Mouse (Mus musculus): ENCODE results near the gene Zfp526. TPM values are rescaled to one million over a fixed set of nuclear protein-coding genes. Genes with fewer than 3 reads are reported as not detected.
A peak's percentile ranks its signal among the peaks of the same experiment; 100 is the strongest.

Gene Zfp526
- total and polyA plus RNA-seq, 3 experiments: 9.5 to 14.8 TPM; not detected in 1

DNA sequence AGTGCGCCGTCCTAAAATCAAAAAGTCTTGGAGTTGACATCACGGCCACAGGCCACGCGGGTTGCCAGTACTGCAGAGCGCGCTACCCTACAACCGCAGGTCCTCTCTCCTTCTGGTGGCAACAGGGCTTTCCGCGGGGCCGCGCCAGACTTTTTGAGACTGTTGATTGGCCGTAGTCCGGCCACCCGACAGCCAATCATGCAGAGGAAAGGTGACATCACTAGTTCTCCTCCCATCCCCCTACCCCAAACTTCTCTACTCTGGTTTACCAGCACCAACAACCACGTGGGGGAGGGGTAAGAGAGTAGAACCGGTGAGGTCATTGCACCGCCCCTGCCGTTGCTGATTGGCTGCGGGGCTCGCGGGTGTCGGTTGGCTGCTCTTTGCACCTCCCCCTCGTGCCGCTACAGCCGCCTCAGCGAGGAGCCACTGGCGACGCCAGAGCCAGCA is 46.1 kb downstream of the Zfp526 start, which contains the start of gene Cic (continued):
- no peak for TF ChIP-seq RAD21 (IDR thresholded peaks at IDR 0.05; ENCODE audit: low read depth, low read length)
- no peak for TF ChIP-seq CTCF (IDR thresholded peaks at IDR 0.05 in 2 of 3, conservative IDR thresholded peaks at IDR 0.05 in 1 of 3; ENCODE audit: control insufficient read depth in 1 of 3, insufficient read depth in 1 of 3, low read depth in 2 of 3, low read length in 3 of 3, poor library complexity in 1 of 3, severe bottlenecking in 1 of 3)
- no peak for TF ChIP-seq GABPA (IDR thresholded peaks at IDR 0.05; ENCODE audit: low read depth, low read length)
- TF ChIP-seq TCF12 (IDR thresholded peaks at IDR 0.05; ENCODE audit: low read depth, low read length): peak; percentile 46; the same call in 1 of the 2 replicates
- no peak for TF ChIP-seq SMC3 (IDR thresholded peaks at IDR 0.05; ENCODE audit: low read depth, low read length)
- no peak for TF ChIP-seq ZKSCAN1 (IDR thresholded peaks at IDR 0.05; ENCODE audit: low read depth, low read length)
- peak in 1 of 2 experiments; percentile 74; a peak in 2 of 4 replicates for TF ChIP-seq EP300 (IDR thresholded peaks at IDR 0.05; ENCODE audit: low read depth in 1 of 2, low read length in 2 of 2)
- TF ChIP-seq MYB (IDR thresholded peaks at IDR 0.05; ENCODE audit: low read depth, low read length): 0 out of 2 replicates have a peak, but pooled peaks have one; percentile 16
- no peak for TF ChIP-seq RCOR1 (IDR thresholded peaks at IDR 0.05; ENCODE audit: low read depth, low read length)
- TF ChIP-seq CHD1 (IDR thresholded peaks at IDR 0.05; ENCODE audit: low read depth, low read length): no peak
- no peak for TF ChIP-seq MAFK (IDR thresholded peaks at IDR 0.05; ENCODE audit: borderline replicate concordance, low read depth, low read length)
- peak; percentile 79 for TF ChIP-seq USF1 (IDR thresholded peaks at IDR 0.05; ENCODE audit: low read depth, low read length)
- no peak for TF ChIP-seq MEF2A (IDR thresholded peaks at IDR 0.05; ENCODE audit: extremely low read depth, insufficient replicate concordance, low read depth, low read length, poor library complexity, severe bottlenecking)
- peak; percentile 89 for TF ChIP-seq CHD2 (IDR thresholded peaks at IDR 0.05; ENCODE audit: low read length)
- no peak for TF ChIP-seq GATA1 (IDR thresholded peaks at IDR 0.05; ENCODE audit: low read depth, low read length)
- TF ChIP-seq MYC (IDR thresholded peaks at IDR 0.05; ENCODE audit: low read depth, low read length): peak; percentile 85; the same call in 1 of the 2 replicates
- peak; percentile 80 for TF ChIP-seq TBP (IDR thresholded peaks at IDR 0.05; ENCODE audit: low read depth, low read length)
- no peak for TF ChIP-seq TAL1 (IDR thresholded peaks at IDR 0.05; ENCODE audit: low read length)
- TF ChIP-seq NELFE (IDR thresholded peaks at IDR 0.05; ENCODE audit: low read depth, low read length): peak; percentile 74
- TF ChIP-seq USF2 (IDR thresholded peaks at IDR 0.05; ENCODE audit: borderline replicate concordance in 1 of 2, insufficient read depth in 1 of 2, low read depth in 1 of 2, low read length in 2 of 2): no peak
- no peak; the same call in 1 of the 2 replicates for TF ChIP-seq MXI1 (IDR thresholded peaks at IDR 0.05; ENCODE audit: low read depth, low read length)

DNA sequence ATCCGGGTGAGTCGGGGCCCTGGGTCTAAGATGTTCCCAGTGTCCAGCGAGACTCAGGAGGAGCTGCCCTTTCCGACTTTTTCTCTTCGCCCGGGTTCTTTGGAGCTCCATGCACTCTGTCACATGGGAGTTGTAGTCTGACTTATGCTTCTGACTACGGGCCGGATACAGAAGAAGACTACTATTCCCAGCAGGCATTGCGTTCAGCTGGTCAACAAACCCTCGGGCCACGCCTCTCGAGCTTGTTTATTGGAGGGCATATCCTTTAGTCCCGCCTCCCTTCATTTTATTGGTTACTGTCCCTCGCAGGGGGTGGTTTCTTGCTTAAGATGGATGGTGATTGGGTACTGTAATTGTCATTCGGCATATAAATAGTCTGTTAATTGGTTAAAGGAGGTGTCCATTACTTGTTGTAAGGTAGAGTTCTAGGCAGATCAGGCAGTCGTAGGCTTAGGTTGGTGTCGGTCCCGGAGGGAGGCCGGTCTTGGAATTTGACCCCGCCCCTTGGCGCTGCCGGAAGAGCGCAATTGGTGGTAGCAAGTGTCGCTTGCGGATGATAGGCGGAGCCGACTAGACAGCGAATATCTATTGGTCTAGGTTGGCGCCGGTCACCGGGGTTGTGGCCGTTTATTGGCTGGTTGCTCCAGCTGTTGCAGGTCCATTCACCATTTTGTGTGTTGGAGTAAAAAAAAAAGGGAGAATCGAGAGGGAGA is 46.7 kb downstream of the Zfp526 start:
- Histone ChIP-seq H3K9me3 (replicated peaks; ENCODE audit: insufficient read depth, low read length) (no peaks in the 10 kb centered on the region), H3K79me2 (ENCODE audit: control insufficient read depth, insufficient read depth, low read length, poor library complexity) (peaks cover 25% of the 10 kb centered on the region)
- TF ChIP-seq GATA1 (IDR thresholded peaks at IDR 0.05; ENCODE audit: low read depth, low read length): no peak
- no peak for TF ChIP-seq RCOR1 (IDR thresholded peaks at IDR 0.05; ENCODE audit: low read depth, low read length)
- TF ChIP-seq POLR2AphosphoS2 (IDR thresholded peaks at IDR 0.05; ENCODE audit: low read length): no peak
- TF ChIP-seq MAZ (IDR thresholded peaks at IDR 0.05; ENCODE audit: low read depth, low read length): no peak
- no peak for TF ChIP-seq GABPA (IDR thresholded peaks at IDR 0.05; ENCODE audit: low read depth, low read length)
- no peak for TF ChIP-seq SMC3 (IDR thresholded peaks at IDR 0.05; ENCODE audit: low read depth, low read length)
- peak; percentile 96 for TF ChIP-seq ZNF384 (IDR thresholded peaks at IDR 0.05; ENCODE audit: low read depth, low read length)
- TF ChIP-seq NELFE (IDR thresholded peaks at IDR 0.05; ENCODE audit: low read depth, low read length): no peak
- peak; percentile 88 for TF ChIP-seq KAT2A (conservative IDR thresholded peaks at IDR 0.05; ENCODE audit: low read depth, low read length)
- TF ChIP-seq BHLHE40 (IDR thresholded peaks at IDR 0.05; ENCODE audit: borderline replicate concordance, low read depth, low read length): no peak
- TF ChIP-seq ELF1 (IDR thresholded peaks at IDR 0.05; ENCODE audit: low read depth, low read length): no peak
- TF ChIP-seq TCF12 (IDR thresholded peaks at IDR 0.05; ENCODE audit: low read depth, low read length): no peak; the same call in 1 of the 2 replicates
- no peak for TF ChIP-seq CTCF (IDR thresholded peaks at IDR 0.05 in 2 of 3, conservative IDR thresholded peaks at IDR 0.05 in 1 of 3; ENCODE audit: control insufficient read depth in 1 of 3, insufficient read depth in 1 of 3, low read depth in 2 of 3, low read length in 3 of 3, poor library complexity in 1 of 3, severe bottlenecking in 1 of 3)
- 0 out of 2 replicates have a peak, but pooled peaks have one; percentile 1 for TF ChIP-seq USF1 (IDR thresholded peaks at IDR 0.05; ENCODE audit: low read depth, low read length)
- TF ChIP-seq MYB (IDR thresholded peaks at IDR 0.05; ENCODE audit: low read depth, low read length): no peak
- TF ChIP-seq ETS1 (IDR thresholded peaks at IDR 0.05; ENCODE audit: low read depth, low read length): no peak; the same call in 1 of the 2 replicates
- TF ChIP-seq ZKSCAN1 (IDR thresholded peaks at IDR 0.05; ENCODE audit: low read depth, low read length): no peak
- peak; percentile 16; the same call in 1 of the 2 replicates for TF ChIP-seq NRF1 (IDR thresholded peaks at IDR 0.05; ENCODE audit: insufficient read depth, low read depth, low read length, poor library complexity, severe bottlenecking)
- TF ChIP-seq TBP (IDR thresholded peaks at IDR 0.05; ENCODE audit: low read depth, low read length): peak; percentile 86
- TF ChIP-seq ZMIZ1 (IDR thresholded peaks at IDR 0.05; ENCODE audit: low read depth, low read length): no peak

More for the DNA sequence above, 46.7 kb downstream of the Zfp526 start:
- peaks cover 7 to 33% of the 10 kb centered on the region in 2 experiments; a peak in 3 of 4 replicates for H3K4me1 ChIP-seq (ENCODE audit: control insufficient read depth in 1 of 2, insufficient read depth in 2 of 2, low read length in 2 of 2)
- H3K36me3 ChIP-seq (ENCODE audit: control insufficient read depth in 1 of 2, insufficient read depth in 2 of 2, low read length in 2 of 2): peaks cover 0 to 23% of the 10 kb centered on the region in 2 experiments; a peak in 2 of 4 replicates
- DNase-seq (ENCODE audit: low read depth, low spot score): peak; percentile 100
- peak overlapping the region; percentile 66 to 85 for H3K4me3 ChIP-seq (ENCODE audit: control insufficient read depth in 1 of 2, insufficient read depth in 1 of 2, low read depth in 2 of 2, low read length in 2 of 2)
- H3K27ac ChIP-seq (ENCODE audit: control insufficient read depth, low read depth, low read length): peak overlapping the region; percentile 95
- H3K9ac ChIP-seq (ENCODE audit: control insufficient read depth, low read depth, low read length, poor library complexity, severe bottlenecking): peak overlapping the region; percentile 95
- H3K27me3 ChIP-seq (ENCODE audit: control insufficient read depth in 1 of 2, insufficient read depth in 2 of 2, low read length in 2 of 2): no peaks in the 10 kb centered on the region
